33 mouse cellular contexts compared by ENCODE assay signal in the genomic region with DNA sequence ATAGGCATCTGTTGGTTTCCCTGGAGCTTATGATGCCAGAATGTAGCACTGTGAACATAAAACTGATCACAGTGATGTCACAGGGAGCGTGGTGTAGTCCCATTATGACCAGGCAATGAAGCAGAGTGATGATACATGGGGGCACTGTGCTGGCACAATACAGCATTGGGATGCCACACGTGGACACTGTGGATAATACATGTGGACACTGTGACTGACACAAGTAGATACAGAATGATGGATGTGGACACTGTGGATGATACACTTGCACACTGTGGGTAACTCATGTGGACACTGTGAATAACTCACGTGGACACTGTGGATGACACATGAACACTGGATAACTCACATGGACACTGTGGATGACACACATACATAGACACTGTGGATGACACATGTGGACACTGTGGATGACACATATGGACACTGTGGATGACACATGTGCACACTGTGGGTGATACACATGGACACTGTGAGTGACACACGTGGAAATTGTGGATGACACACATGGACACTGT. TPM values are rescaled to one million over a fixed set of nuclear protein-coding genes. Genes with fewer than 3 reads are reported as not detected.
DNase-seq lines count a peak whose midpoint lies in the region; ATAC-seq and TF ChIP-seq lines count a peak whose summit lies in the region.
"Had no signal": no experiment of that assay in that cellular context is flagged by ENCODE, and none has a peak within 500 bp of the region (broad histone marks: within the 10 kb centered on the region; RNA-seq: fewer than 3 reads in every experiment).

No protein-coding gene starts in this region.

- H3K36me3 ChIP-seq in forebrain, embryonic 11.5 days (ENCODE audit: control insufficient read depth, insufficient read depth, low read length), result no peaks in the 10 kb centered on the region
- no peaks in the 10 kb centered on the region for H3K36me3 ChIP-seq in forebrain, embryonic 12.5 days (replicated peaks)
- H3K36me3 ChIP-seq in hindbrain, embryonic 16.5 days (ENCODE audit: control insufficient read depth, insufficient read depth, low read length), result no peaks in the 10 kb centered on the region
- H3K36me3 ChIP-seq in hindbrain, embryonic 14.5 days (replicated peaks; ENCODE audit: control insufficient read depth, insufficient read depth), result no peaks in the 10 kb centered on the region
- H3K36me3 ChIP-seq in megakaryocyte, embryonic 14.5 days (replicated peaks; ENCODE audit: low read length), result no peaks in the 10 kb centered on the region
- H3K36me3 ChIP-seq in liver, embryonic 14.5 days (replicated peaks; ENCODE audit: control insufficient read depth, insufficient read depth, low read depth), result no peaks in the 10 kb centered on the region
- H3K36me3 ChIP-seq: embryonic facial prominence, embryonic 15.5 days; forebrain, embryonic 10.5 days; hindbrain, embryonic 15.5 days; liver, embryonic 15.5 days had no signal

- ATAC-seq in forebrain, embryonic 11.5 days (replicated peaks; ENCODE audit: low FRiP score), result peak; percentile 44; the same call in 1 of the 2 replicates
- ATAC-seq in forebrain, embryonic 12.5 days (ENCODE audit: low FRiP score), result no peak
- ATAC-seq in hindbrain, embryonic 16.5 days, result 0 out of 2 replicates have a peak, but pooled peaks have one; percentile 24
- no peak for ATAC-seq in hindbrain, embryonic 14.5 days (ENCODE audit: low FRiP score)
- ATAC-seq in megakaryocyte, adult 5-6 weeks (ENCODE audit: poor library complexity, severe bottlenecking), result no peak
- ATAC-seq in liver, embryonic 14.5 days (ENCODE audit: insufficient read depth), result peak; percentile 18; the same call in 1 of the 2 replicates
- ATAC-seq: CD4-positive, CD25-positive, alpha-beta regulatory T cell, adult 4 months; lung, postnatal 0 days; Patski had no signal

- H3K9me3 ChIP-seq in forebrain, embryonic 11.5 days (ENCODE audit: control insufficient read depth, low read length), result no peaks in the 10 kb centered on the region
- no peaks in the 10 kb centered on the region for H3K9me3 ChIP-seq in forebrain, embryonic 12.5 days
- no peaks in the 10 kb centered on the region for H3K9me3 ChIP-seq in hindbrain, embryonic 16.5 days (ENCODE audit: control insufficient read depth, low read length)
- no peaks in the 10 kb centered on the region for H3K9me3 ChIP-seq in hindbrain, embryonic 14.5 days (ENCODE audit: control insufficient read depth, low read length)
- H3K9me3 ChIP-seq in megakaryocyte, embryonic 14.5 days, result peaks cover 10% of the 10 kb centered on the region
- H3K9me3 ChIP-seq in liver, embryonic 14.5 days (ENCODE audit: control insufficient read depth, low read length), result no peaks in the 10 kb centered on the region
- H3K9me3 ChIP-seq: embryonic facial prominence, embryonic 15.5 days; forebrain, embryonic 10.5 days; hindbrain, embryonic 15.5 days; liver, embryonic 15.5 days had no signal

- no peaks in the 10 kb centered on the region for H3K27me3 ChIP-seq in forebrain, embryonic 11.5 days (ENCODE audit: control insufficient read depth, insufficient read depth, low read length)
- H3K27me3 ChIP-seq in forebrain, embryonic 12.5 days, result no peaks in the 10 kb centered on the region
- H3K27me3 ChIP-seq in hindbrain, embryonic 16.5 days (replicated peaks; ENCODE audit: control insufficient read depth, insufficient read depth, low read length), result no peaks in the 10 kb centered on the region
- no peaks in the 10 kb centered on the region for H3K27me3 ChIP-seq in hindbrain, embryonic 14.5 days (ENCODE audit: control insufficient read depth, insufficient read depth, low read length)
- H3K27me3 ChIP-seq in megakaryocyte, embryonic 14.5 days (replicated peaks), result no peaks in the 10 kb centered on the region
- H3K27me3 ChIP-seq in liver, embryonic 14.5 days (ENCODE audit: control insufficient read depth, insufficient read depth, low read length), result no peaks in the 10 kb centered on the region
- H3K27me3 ChIP-seq: embryonic facial prominence, embryonic 15.5 days; hindbrain, embryonic 15.5 days; liver, embryonic 15.5 days; Patski had no signal

- H3K4me2 ChIP-seq in forebrain, embryonic 11.5 days (ENCODE audit: low read depth, low read length, severe bottlenecking), result no peak overlapping the region
- no peak overlapping the region for H3K4me2 ChIP-seq in forebrain, embryonic 12.5 days
- no peak overlapping the region for H3K4me2 ChIP-seq in hindbrain, embryonic 16.5 days (ENCODE audit: low read length)
- no peak overlapping the region for H3K4me2 ChIP-seq in hindbrain, embryonic 14.5 days (replicated peaks)
- H3K4me2 ChIP-seq in liver, embryonic 14.5 days (ENCODE audit: low read depth), result no peak overlapping the region
- H3K4me2 ChIP-seq: embryonic facial prominence, embryonic 15.5 days; hindbrain, embryonic 15.5 days; liver, embryonic 15.5 days had no signal

- no peak for TF ChIP-seq EP300 in liver, embryonic 14.5 days (IDR thresholded peaks at IDR 0.05; ENCODE audit: low read depth)

- no peak for TF ChIP-seq CTCF in liver, embryonic 14.5 days (IDR thresholded peaks at IDR 0.05; ENCODE audit: low read depth)

- H3K9ac ChIP-seq in forebrain, embryonic 11.5 days (ENCODE audit: low read length), result no peak overlapping the region
- no peak overlapping the region for H3K9ac ChIP-seq in forebrain, embryonic 12.5 days
- H3K9ac ChIP-seq in hindbrain, embryonic 16.5 days (ENCODE audit: low read depth, low read length), result no peak overlapping the region
- no peak overlapping the region for H3K9ac ChIP-seq in hindbrain, embryonic 14.5 days
- H3K9ac ChIP-seq in liver, embryonic 14.5 days (replicated peaks), result no peak overlapping the region
- H3K9ac ChIP-seq: embryonic facial prominence, embryonic 15.5 days; hindbrain, embryonic 15.5 days; liver, embryonic 15.5 days had no signal

- no peak overlapping the region for H3K4me3 ChIP-seq in forebrain, embryonic 11.5 days (ENCODE audit: low read depth, low read length)
- no peak overlapping the region for H3K4me3 ChIP-seq in forebrain, embryonic 12.5 days (replicated peaks)
- no peak overlapping the region for H3K4me3 ChIP-seq in hindbrain, embryonic 16.5 days (ENCODE audit: low read length)
- H3K4me3 ChIP-seq in hindbrain, embryonic 14.5 days (replicated peaks; ENCODE audit: low read length), result no peak overlapping the region
- peak overlapping the region; percentile 62 for H3K4me3 ChIP-seq in megakaryocyte, embryonic 14.5 days (replicated peaks)
- no peak overlapping the region for H3K4me3 ChIP-seq in liver, embryonic 14.5 days (ENCODE audit: insufficient read depth in 1 of 2, low read depth in 2 of 2, low read length in 2 of 2)
- H3K4me3 ChIP-seq: embryonic facial prominence, embryonic 15.5 days; forebrain, embryonic 10.5 days; hindbrain, embryonic 15.5 days; liver, embryonic 15.5 days; myocyte had no signal

- 82% methylated on average over 4 of the region's 4 CpGs for WGBS in forebrain, embryonic 11.5 days
- 83% methylated on average over 4 of the region's 4 CpGs for WGBS in forebrain, embryonic 12.5 days
- 77% methylated on average over 4 of the region's 4 CpGs for WGBS in hindbrain, embryonic 16.5 days
- 78% methylated on average over 4 of the region's 4 CpGs for WGBS in hindbrain, embryonic 14.5 days
- 48% methylated on average over 4 of the region's 4 CpGs for WGBS in liver, embryonic 14.5 days (ENCODE audit: insufficient replicate concordance)

- no peaks in the 10 kb centered on the region for H3K4me1 ChIP-seq in forebrain, embryonic 11.5 days (replicated peaks; ENCODE audit: control insufficient read depth, insufficient read depth, low read length)
- no peaks in the 10 kb centered on the region for H3K4me1 ChIP-seq in forebrain, embryonic 12.5 days
- H3K4me1 ChIP-seq in hindbrain, embryonic 16.5 days (ENCODE audit: control insufficient read depth, insufficient read depth, low read depth, low read length), result no peaks in the 10 kb centered on the region
- no peaks in the 10 kb centered on the region for H3K4me1 ChIP-seq in hindbrain, embryonic 14.5 days (replicated peaks; ENCODE audit: control insufficient read depth, insufficient read depth, low read length)
- peaks cover 12% of the 10 kb centered on the region; the same call in 1 of the 2 replicates for H3K4me1 ChIP-seq in megakaryocyte, embryonic 14.5 days
- no peaks in the 10 kb centered on the region for H3K4me1 ChIP-seq in liver, embryonic 14.5 days (replicated peaks; ENCODE audit: control insufficient read depth in 2 of 2, insufficient read depth in 2 of 2, low read length in 1 of 2)
- H3K4me1 ChIP-seq: embryonic facial prominence, embryonic 15.5 days; forebrain, embryonic 10.5 days; hindbrain, embryonic 15.5 days; liver, embryonic 15.5 days had no signal

- no peak overlapping the region for H3K27ac ChIP-seq in forebrain, embryonic 11.5 days (ENCODE audit: low read depth, low read length)
- no peak overlapping the region for H3K27ac ChIP-seq in forebrain, embryonic 12.5 days
- H3K27ac ChIP-seq in hindbrain, embryonic 16.5 days (ENCODE audit: low read depth, low read length), result no peak overlapping the region
- H3K27ac ChIP-seq in hindbrain, embryonic 14.5 days, result no peak overlapping the region
- no peak overlapping the region for H3K27ac ChIP-seq in liver, embryonic 14.5 days
- H3K27ac ChIP-seq: embryonic facial prominence, embryonic 15.5 days; forebrain, embryonic 10.5 days; hindbrain, embryonic 15.5 days; liver, embryonic 15.5 days had no signal

- DNase-seq in forebrain, embryonic 11.5 days (ENCODE audit: low spot score), result no peak
- DNase-seq in hindbrain, embryonic 14.5 days (ENCODE audit: low spot score), result no peak
- no peak for DNase-seq in liver, embryonic 14.5 days (ENCODE audit: low read depth in 3 of 3, low spot score in 3 of 3)
- no peak for DNase-seq in cerebellum, postnatal 10 days
- DNase-seq: adrenal gland, postnatal 10 days; cerebellum, adult 9-10 months; gastrocnemius, postnatal 10 days; heart, adult 18-20 months; kidney, adult 9 months; kidney, postnatal 36 days; right cerebral cortex, postnatal 14 days; spleen, adult 18-20 months; thymus, postnatal 36 days had no signal

RNA-seq across cellular contexts. Expression of a gene that starts 7.4 kb away (rescaled TPM):
- not detected in 2 replicates for polyA plus RNA-seq in forebrain, embryonic 11.5 days (2014; fragmentation: Nextera tagmentation; extraction: Ambion mirVana)
- not detected in 2 replicates for polyA plus RNA-seq in forebrain, embryonic 12.5 days (2016; fragmentation: Nextera tagmentation; extraction: Ambion mirVana)
- not detected in 2 replicates for polyA plus RNA-seq in hindbrain, embryonic 16.5 days (2015; fragmentation: Nextera tagmentation; extraction: Ambion mirVana)
- polyA plus RNA-seq in hindbrain, embryonic 14.5 days (2014; fragmentation: Nextera tagmentation; extraction: Ambion mirVana), result not detected in 2 replicates
- polyA plus RNA-seq in megakaryocyte, embryonic 14.5 days (2012; ENCODE audit: insufficient read depth, low replicate concordance), result not detected in 2 replicates
- not detected in 2 replicates for total RNA-seq in megakaryocyte, adult 5-6 weeks (2015)
- total RNA-seq in megakaryocyte, adult 5-6 weeks (2017), result not detected in 2 replicates
- polyA plus RNA-seq in liver, embryonic 14.5 days (2012; rRNA removed), result not detected in 2 replicates
- not detected in 2 replicates for polyA plus RNA-seq in liver, embryonic 14.5 days (2014; fragmentation: Nextera tagmentation; extraction: Ambion mirVana)
- total RNA-seq: adrenal gland, postnatal 10 days; ES-E14; gastrocnemius, postnatal 10 days; heart, adult 18-20 months; left cerebral cortex, adult 18-20 months; left cerebral cortex, postnatal 36 days; megakaryocyte progenitor cell, adult 5-6 weeks had no signal
- polyA plus RNA-seq: CD4-positive, CD25-positive, alpha-beta regulatory T cell, adult 4 months; cortical plate, adult 2 months; embryonic facial prominence, embryonic 15.5 days; forebrain, embryonic 10.5 days; heart, postnatal 0 days; hindbrain, embryonic 15.5 days; liver, embryonic 15.5 days; lung, postnatal 0 days; myocyte; Patski; stomach, embryonic 14.5 days had no signal

RNA-seq across cellular contexts. Expression of a gene that starts 14.0 kb away (rescaled TPM):
- polyA plus RNA-seq in forebrain, embryonic 11.5 days (2014; fragmentation: Nextera tagmentation; extraction: Ambion mirVana), result not detected in 2 replicates
- not detected in 2 replicates for polyA plus RNA-seq in forebrain, embryonic 12.5 days (2016; fragmentation: Nextera tagmentation; extraction: Ambion mirVana)
- not detected in 2 replicates for polyA plus RNA-seq in hindbrain, embryonic 16.5 days (2015; fragmentation: Nextera tagmentation; extraction: Ambion mirVana)
- polyA plus RNA-seq in hindbrain, embryonic 14.5 days (2014; fragmentation: Nextera tagmentation; extraction: Ambion mirVana), result not detected in 2 replicates
- not detected in 2 replicates for polyA plus RNA-seq in megakaryocyte, embryonic 14.5 days (2012; ENCODE audit: insufficient read depth, low replicate concordance)
- not detected in 2 replicates for total RNA-seq in megakaryocyte, adult 5-6 weeks (2015)
- total RNA-seq in megakaryocyte, adult 5-6 weeks (2017), result not detected in 2 replicates
- not detected in 2 replicates for polyA plus RNA-seq in liver, embryonic 14.5 days (2012; rRNA removed)
- not detected in 2 replicates for polyA plus RNA-seq in liver, embryonic 14.5 days (2014; fragmentation: Nextera tagmentation; extraction: Ambion mirVana)
- total RNA-seq: adrenal gland, postnatal 10 days; ES-E14; gastrocnemius, postnatal 10 days; heart, adult 18-20 months; left cerebral cortex, adult 18-20 months; left cerebral cortex, postnatal 36 days; megakaryocyte progenitor cell, adult 5-6 weeks; neutrophil, adult 5-6 weeks had no signal
- polyA plus RNA-seq: CD4-positive, CD25-positive, alpha-beta regulatory T cell, adult 4 months; cortical plate, adult 2 months; embryonic facial prominence, embryonic 15.5 days; forebrain, embryonic 10.5 days; heart, postnatal 0 days; hindbrain, embryonic 15.5 days; liver, embryonic 15.5 days; lung, postnatal 0 days; Patski; stomach, embryonic 14.5 days had no signal

RNA-seq across cellular contexts. Expression of a gene that starts 35.8 kb away (rescaled TPM):
- not detected in 2 replicates for polyA plus RNA-seq in forebrain, embryonic 11.5 days (2014; fragmentation: Nextera tagmentation; extraction: Ambion mirVana)
- not detected in 2 replicates for polyA plus RNA-seq in forebrain, embryonic 12.5 days (2016; fragmentation: Nextera tagmentation; extraction: Ambion mirVana)
- polyA plus RNA-seq in hindbrain, embryonic 16.5 days (2015; fragmentation: Nextera tagmentation; extraction: Ambion mirVana), result not detected in 2 replicates
- polyA plus RNA-seq in hindbrain, embryonic 14.5 days (2014; fragmentation: Nextera tagmentation; extraction: Ambion mirVana), result not detected in 2 replicates
- not detected in 2 replicates for polyA plus RNA-seq in megakaryocyte, embryonic 14.5 days (2012; ENCODE audit: insufficient read depth, low replicate concordance)
- total RNA-seq in megakaryocyte, adult 5-6 weeks (2015), result not detected in 2 replicates
- total RNA-seq in megakaryocyte, adult 5-6 weeks (2017), result not detected in 2 replicates
- polyA plus RNA-seq in liver, embryonic 14.5 days (2012; rRNA removed), result not detected in 2 replicates
- polyA plus RNA-seq in liver, embryonic 14.5 days (2014; fragmentation: Nextera tagmentation; extraction: Ambion mirVana), result not detected in 2 replicates
- total RNA-seq: heart, adult 18-20 months; left cerebral cortex, adult 18-20 months; left cerebral cortex, postnatal 36 days; megakaryocyte progenitor cell, adult 5-6 weeks; neutrophil, adult 5-6 weeks had no signal
- polyA plus RNA-seq: CD4-positive, CD25-positive, alpha-beta regulatory T cell, adult 4 months; cortical plate, adult 2 months; forebrain, embryonic 10.5 days; heart, postnatal 0 days; hindbrain, embryonic 15.5 days; liver, embryonic 15.5 days; stomach, embryonic 14.5 days had no signal

RNA-seq across cellular contexts. Expression of a gene that starts 43.1 kb away (rescaled TPM):
- not detected in 2 replicates for polyA plus RNA-seq in forebrain, embryonic 11.5 days (2014; fragmentation: Nextera tagmentation; extraction: Ambion mirVana)
- not detected in 2 replicates for polyA plus RNA-seq in forebrain, embryonic 12.5 days (2016; fragmentation: Nextera tagmentation; extraction: Ambion mirVana)
- polyA plus RNA-seq in hindbrain, embryonic 16.5 days (2015; fragmentation: Nextera tagmentation; extraction: Ambion mirVana), result not detected in 2 replicates
- not detected in 2 replicates for polyA plus RNA-seq in hindbrain, embryonic 14.5 days (2014; fragmentation: Nextera tagmentation; extraction: Ambion mirVana)
- polyA plus RNA-seq in megakaryocyte, embryonic 14.5 days (2012; ENCODE audit: insufficient read depth, low replicate concordance), result not detected in 2 replicates
- total RNA-seq in megakaryocyte, adult 5-6 weeks (2015), result not detected in 2 replicates
- total RNA-seq in megakaryocyte, adult 5-6 weeks (2017), result not detected in 2 replicates
- polyA plus RNA-seq in liver, embryonic 14.5 days (2012; rRNA removed), result not detected in 2 replicates
- polyA plus RNA-seq in liver, embryonic 14.5 days (2014; fragmentation: Nextera tagmentation; extraction: Ambion mirVana), result not detected in 2 replicates
- total RNA-seq: adrenal gland, postnatal 10 days; ES-E14; gastrocnemius, postnatal 10 days; heart, adult 18-20 months; left cerebral cortex, adult 18-20 months; left cerebral cortex, postnatal 36 days; megakaryocyte progenitor cell, adult 5-6 weeks; neutrophil, adult 5-6 weeks had no signal
- polyA plus RNA-seq: CD4-positive, CD25-positive, alpha-beta regulatory T cell, adult 4 months; cortical plate, adult 2 months; embryonic facial prominence, embryonic 15.5 days; forebrain, embryonic 10.5 days; heart, postnatal 0 days; hindbrain, embryonic 15.5 days; liver, embryonic 15.5 days; lung, postnatal 0 days; Patski; stomach, embryonic 14.5 days had no signal

RNA-seq across cellular contexts. Expression of a gene that starts 53.2 kb away (rescaled TPM):
- polyA plus RNA-seq in forebrain, embryonic 11.5 days (2014; fragmentation: Nextera tagmentation; extraction: Ambion mirVana), result not detected in 2 replicates
- not detected in 2 replicates for polyA plus RNA-seq in forebrain, embryonic 12.5 days (2016; fragmentation: Nextera tagmentation; extraction: Ambion mirVana)
- not detected in 2 replicates for polyA plus RNA-seq in hindbrain, embryonic 16.5 days (2015; fragmentation: Nextera tagmentation; extraction: Ambion mirVana)
- polyA plus RNA-seq in hindbrain, embryonic 14.5 days (2014; fragmentation: Nextera tagmentation; extraction: Ambion mirVana), result not detected in 2 replicates
- not detected in 2 replicates for polyA plus RNA-seq in megakaryocyte, embryonic 14.5 days (2012; ENCODE audit: insufficient read depth, low replicate concordance)
- total RNA-seq in megakaryocyte, adult 5-6 weeks (2015), result not detected in 2 replicates
- not detected in 2 replicates for total RNA-seq in megakaryocyte, adult 5-6 weeks (2017)
- polyA plus RNA-seq in liver, embryonic 14.5 days (2012; rRNA removed), result not detected in 2 replicates
- not detected in 2 replicates for polyA plus RNA-seq in liver, embryonic 14.5 days (2014; fragmentation: Nextera tagmentation; extraction: Ambion mirVana)
- total RNA-seq: adrenal gland, postnatal 10 days; ES-E14; gastrocnemius, postnatal 10 days; heart, adult 18-20 months; left cerebral cortex, adult 18-20 months; left cerebral cortex, postnatal 36 days; megakaryocyte progenitor cell, adult 5-6 weeks; neutrophil, adult 5-6 weeks had no signal
- polyA plus RNA-seq: CD4-positive, CD25-positive, alpha-beta regulatory T cell, adult 4 months; cortical plate, adult 2 months; embryonic facial prominence, embryonic 15.5 days; forebrain, embryonic 10.5 days; heart, postnatal 0 days; hindbrain, embryonic 15.5 days; liver, embryonic 15.5 days; lung, postnatal 0 days; myocyte; Patski; stomach, embryonic 14.5 days had no signal

Comparison
In these comparisons a context has a peak if more than half of its experiments do, and no peak if none do; other contexts are left out.
1. ATAC-seq: peak in forebrain, embryonic 11.5 days (single experiment), hindbrain, embryonic 16.5 days (single experiment) and liver, embryonic 14.5 days (single experiment); none in forebrain, embryonic 12.5 days (single experiment), hindbrain, embryonic 14.5 days (single experiment) and megakaryocyte, adult 5-6 weeks (single experiment).